Mouse (Mus musculus) limb, embryonic 15.5 days (tissue): ENCODE results near the gene Astl. TPM values are rescaled to one million over a fixed set of nuclear protein-coding genes. Genes with fewer than 3 reads are reported as not detected.

ENCODE experiments used
- ATAC-seq: fragments of 200-750 bp; cut with Nextera tagmentation; 2 replicates; pipeline ENCODE4 v1.8.0; 2017; ENCODE audit warnings: low read depth, moderate TSS enrichment; ENCODE audit not compliant: insufficient number of reproducible peaks, low FRiP score, low TSS enrichment
- H3K27ac ChIP-seq: fragments of 300-500 bp; sonication (generic); 2 replicates; pipeline ENCODE4 v1.5.1; 2015; ENCODE audit warnings: moderate library complexity, mild to moderate bottlenecking, inconsistent platforms
- H3K27me3 ChIP-seq: fragments of 300-500 bp; sonication (generic); 2 replicates; pipeline ENCODE4 v1.6.1; 2015; ENCODE audit warnings: inconsistent platforms
- H3K36me3 ChIP-seq: fragments of 300-500 bp; sonication (generic); 2 replicates; pipeline ENCODE4 v1.6.1; 2015; ENCODE audit warnings: inconsistent platforms
- H3K4me1 ChIP-seq: fragments of 300-500 bp; sonication (generic); 2 replicates; pipeline ENCODE4 v1.6.1; 2015; ENCODE audit warnings: inconsistent platforms
- H3K4me2 ChIP-seq: fragments of 300-500 bp; sonication (generic); 2 replicates; pipeline ENCODE4 v1.6.1; 2015; ENCODE audit warnings: mild to moderate bottlenecking, inconsistent platforms
- H3K4me3 ChIP-seq: fragments of 300-500 bp; sonication (generic); 2 replicates; pipeline ENCODE4 v1.5.1; 2015; ENCODE audit warnings: mild to moderate bottlenecking, inconsistent platforms
- H3K9ac ChIP-seq: fragments of 300-500 bp; sonication (generic); 2 replicates; pipeline ENCODE4 v1.6.1; 2015; ENCODE audit warnings: inconsistent platforms
- H3K9me3 ChIP-seq: fragments of 300-500 bp; sonication (generic); 2 replicates; pipeline ENCODE4 v1.6.1; 2016; ENCODE audit warnings: inconsistent platforms
- WGBS: fragments of 180-500 bp; shearing (Covaris S2); methylation state at CpG from one replicate; pipeline ENCODE4 v1.1.7; 2015; 5-methylcytosine and 5-hydroxymethylcytosine counted together
- polyA plus RNA-seq: library from polyadenylated mRNA; unstranded; fragments of >200 nt; fragmentation: Nextera tagmentation; extraction: Ambion mirVana; gene quantifications from 2 replicates; pipeline ENCODE4 v1.2.1, GENCODE M21; 2015

Astl gene
- polyA plus RNA-seq, 1 experiment from 2014 or later: 0.22 TPM

GRCm38 (mm10) chr2:127387521-127387920, 49.1 kb downstream of the Astl start:
- Histone ChIP-seq H3K4me2 (no peak overlapping the region), H3K27me3 (no peaks in the 10 kb centered on the region), H3K9ac (no peak overlapping the region), H3K4me3 (no peak overlapping the region), H3K27ac (no peak overlapping the region), H3K36me3 (no peaks in the 10 kb centered on the region), H3K4me1 (no peaks in the 10 kb centered on the region), H3K9me3 (no peaks in the 10 kb centered on the region)
- ATAC-seq: no peak
- 62% methylated on average over 2 of the region's 2 CpGs for WGBS

GRCm38 (mm10) chr2:127390352-127390751, 51.9 kb downstream of the Astl start:
- Histone ChIP-seq H3K9me3 (no peaks in the 10 kb centered on the region), H3K36me3 (no peaks in the 10 kb centered on the region), H3K27ac (no peak overlapping the region), H3K4me1 (no peaks in the 10 kb centered on the region), H3K4me3 (no peak overlapping the region), H3K4me2 (no peak overlapping the region), H3K9ac (no peak overlapping the region), H3K27me3 (no peaks in the 10 kb centered on the region)
- WGBS: 58% methylated on average over 3 of the region's 3 CpGs
- no peak for ATAC-seq

GRCm38 (mm10) chr2:127390846-127391245, 52.4 kb downstream of the Astl start:
- no peak overlapping the region for H3K9ac ChIP-seq
- no peak for ATAC-seq
- H3K4me1 ChIP-seq: no peaks in the 10 kb centered on the region
- H3K36me3 ChIP-seq: no peaks in the 10 kb centered on the region
- H3K27ac ChIP-seq: no peak overlapping the region
- no peaks in the 10 kb centered on the region for H3K9me3 ChIP-seq
- H3K4me2 ChIP-seq: no peak overlapping the region
- H3K4me3 ChIP-seq: no peak overlapping the region
- 54% methylated on average over 4 of the region's 4 CpGs for WGBS
- H3K27me3 ChIP-seq: no peaks in the 10 kb centered on the region

- Histone ChIP-seq H3K9me3 (no peaks in the 10 kb centered on the region), H3K36me3 (no peaks in the 10 kb centered on the region), H3K4me3 (no peak overlapping the region), H3K4me2 (no peak overlapping the region), H3K27me3 (no peaks in the 10 kb centered on the region), H3K27ac (no peak overlapping the region), H3K4me1 (no peaks in the 10 kb centered on the region), H3K9ac (no peak overlapping the region)
- no peak for ATAC-seq
- WGBS: 70% methylated on average over 3 of the region's 3 CpGs
Observed at GRCm38 (mm10) chr2:127391323-127391722, 52.9 kb downstream of the Astl start.

GRCm38 (mm10) chr2:127394606-127395161, 56.2 kb downstream of the Astl start:
- ATAC-seq: no peak
- 68% methylated on average over 5 of the region's 5 CpGs for WGBS
- Histone ChIP-seq H3K36me3 (no peaks in the 10 kb centered on the region), H3K4me2 (no peak overlapping the region), H3K27me3 (no peaks in the 10 kb centered on the region), H3K4me3 (no peak overlapping the region), H3K27ac (no peak overlapping the region), H3K9ac (no peak overlapping the region), H3K9me3 (no peaks in the 10 kb centered on the region), H3K4me1 (no peaks in the 10 kb centered on the region)

GRCm38 (mm10) chr2:127398738-127399137, 60.3 kb downstream of the Astl start:
- 89% methylated on average over 7 of the region's 7 CpGs for WGBS
- H3K4me1 ChIP-seq: no peaks in the 10 kb centered on the region
- no peak for ATAC-seq
- no peak overlapping the region for H3K4me2 ChIP-seq
- no peaks in the 10 kb centered on the region for H3K9me3 ChIP-seq
- no peaks in the 10 kb centered on the region for H3K36me3 ChIP-seq
- H3K4me3 ChIP-seq: no peak overlapping the region
- no peak overlapping the region for H3K27ac ChIP-seq
- no peak overlapping the region for H3K9ac ChIP-seq
- H3K27me3 ChIP-seq: no peaks in the 10 kb centered on the region

Other genes with a start within 250 kb of the Astl start
- 61.3 and 62.5 TPM in 2 replicates for gene Ncaph, start 204.7 kb upstream of the Astl start, polyA plus RNA-seq
- 26.0 and 26.8 TPM in 2 replicates for gene Itpripl1, start 195.2 kb upstream of the Astl start, polyA plus RNA-seq
- gene 1810024B03Rik, start 130.4 kb upstream of the Astl start, polyA plus RNA-seq: 1.2 and 1.3 TPM in 2 replicates
- 42.0 and 46.8 TPM in 2 replicates for gene Snrnp200, start 130.3 kb upstream of the Astl start, polyA plus RNA-seq
- gene Ciao1, start 90.8 kb upstream of the Astl start, polyA plus RNA-seq: 64.0 and 68.0 TPM in 2 replicates
- gene Tmem127, start 90.7 kb upstream of the Astl start, polyA plus RNA-seq: 32.8 and 34.5 TPM in 2 replicates
- gene Stard7, start 68.4 kb upstream of the Astl start, polyA plus RNA-seq: 58.2 and 63.2 TPM in 2 replicates
- gene Dusp2, start 2.5 kb upstream of the Astl start, polyA plus RNA-seq: 7.4 TPM in 2 replicates
- 0.38 and 0.48 TPM in 2 replicates for gene Adra2b, start 24.6 kb downstream of the Astl start, polyA plus RNA-seq
- gene Gpat2, start 86.6 kb downstream of the Astl start, polyA plus RNA-seq: 0.44 and 0.51 TPM in 2 replicates
- 22.1 and 27.5 TPM in 2 replicates for gene Fahd2a, start 105.9 kb downstream of the Astl start, polyA plus RNA-seq
- 1.1 and 1.9 TPM in 2 replicates for gene Kcnip3, start 183.5 kb downstream of the Astl start, polyA plus RNA-seq
- gene Prom2, start 202.8 kb downstream of the Astl start, polyA plus RNA-seq: 13.1 and 13.2 TPM in 2 replicates
- 4.7 and 5.8 TPM in 2 replicates for gene Zfp661, start 248.5 kb downstream of the Astl start, polyA plus RNA-seq
- gene Mrps5, start 248.6 kb downstream of the Astl start, polyA plus RNA-seq: 116 and 123 TPM in 2 replicates